Mouse (Mus musculus) myocyte (in vitro differentiated cells): ENCODE measurements at regions not wholly inside any gene's neighbourhood (a gene's known extent, or its start where the extent isn't known, plus 50 kb on each side); places are given as distances from the start of the nearest gene placed in this dataset.
A peak's percentile ranks its signal among the peaks of the same experiment; 100 is the strongest.

ENCODE experiments used
- H3K27me3 ChIP-seq: one replicate; pipeline ENCODE4 v1.6.1; 2011; ENCODE audit not compliant: control insufficient read depth, insufficient read depth, insufficient read length
- H3K36me3 ChIP-seq: one replicate; pipeline ENCODE4 v1.6.1; 2011; ENCODE audit not compliant: control insufficient read depth, insufficient read depth
- H3K4me2 ChIP-seq: one replicate; pipeline ENCODE4 v1.6.1; 2011; ENCODE audit warnings: low read depth, control low read depth
- H3K4me3 ChIP-seq: one replicate; pipeline ENCODE4 v1.5.1; 2011; ENCODE audit warnings: mild to moderate bottlenecking, control low read depth, moderate library complexity
- H3K79me2 ChIP-seq: one replicate; pipeline ENCODE4 v1.6.1; 2011; ENCODE audit not compliant: control insufficient read depth, insufficient read depth
- H3ac ChIP-seq: one replicate; pipeline ENCODE4 v1.6.1; 2011; ENCODE audit not compliant: control insufficient read depth, insufficient read length
- CEBPB ChIP-seq: IDR thresholded peaks from 2 replicates; pipeline ENCODE4 v1.6.1; 2011; ENCODE audit warnings: mild to moderate bottlenecking, moderate library complexity; ENCODE audit not compliant: poor library complexity, insufficient read depth, severe bottlenecking
- E2F4 ChIP-seq: IDR thresholded peaks from one replicate; pipeline ENCODE4 v1.6.1; 2011; ENCODE audit warnings: mild to moderate bottlenecking, control low read depth, moderate library complexity; ENCODE audit not compliant: insufficient read depth
- MAX ChIP-seq: IDR thresholded peaks from one replicate; pipeline ENCODE4 v1.6.1; 2011; ENCODE audit warnings: low read depth, mild to moderate bottlenecking, control low read depth
- MYOD1 ChIP-seq, 3 experiments: IDR thresholded peaks; one replicate each; pipeline ENCODE4 v1.6.1; 2011; ENCODE audit warnings: control low read depth in 2 of 3, low read depth in 2 of 3, mild to moderate bottlenecking in 2 of 3, moderate library complexity in 1 of 3; ENCODE audit not compliant: insufficient read length in 2 of 3, control insufficient read depth in 1 of 3
- MYOG ChIP-seq, 3 experiments: IDR thresholded peaks; one replicate each; pipeline ENCODE4 v1.6.1; 2011; ENCODE audit warnings: control low read depth in 2 of 3, low read depth in 2 of 3, mild to moderate bottlenecking in 2 of 3; ENCODE audit not compliant: insufficient read length in 2 of 3, control insufficient read depth in 1 of 3, insufficient read depth in 1 of 3
- POLR2A ChIP-seq: IDR thresholded peaks from one replicate; pipeline ENCODE4 v1.6.1; 2011; ENCODE audit warnings: low read depth, mild to moderate bottlenecking, control low read depth, moderate library complexity; ENCODE audit not compliant: insufficient read length
- POLR2AphosphoS2 ChIP-seq: IDR thresholded peaks from one replicate; pipeline ENCODE4 v1.6.1; 2011; ENCODE audit warnings: low read depth, control low read depth; ENCODE audit not compliant: insufficient read length
- REST ChIP-seq: IDR thresholded peaks from one replicate; pipeline ENCODE4 v1.6.1; 2011; ENCODE audit warnings: mild to moderate bottlenecking, control low read depth, moderate library complexity; ENCODE audit not compliant: insufficient read depth, insufficient read length
- SRF ChIP-seq: IDR thresholded peaks from one replicate; pipeline ENCODE4 v1.6.1; 2011; ENCODE audit warnings: low read depth; ENCODE audit not compliant: control insufficient read depth, insufficient read length
- TCF12 ChIP-seq: IDR thresholded peaks from one replicate; pipeline ENCODE4 v1.6.1; 2011; ENCODE audit warnings: mild to moderate bottlenecking, control low read depth; ENCODE audit not compliant: poor library complexity, insufficient read depth, severe bottlenecking
- TCF3 ChIP-seq: IDR thresholded peaks from one replicate; pipeline ENCODE4 v1.6.1; 2011; ENCODE audit warnings: low read depth, control low read depth; ENCODE audit not compliant: insufficient read length
- USF1 ChIP-seq: IDR thresholded peaks from one replicate; pipeline ENCODE4 v1.6.1; 2011; ENCODE audit warnings: low read depth, mild to moderate bottlenecking, control low read depth, moderate library complexity

DNA sequence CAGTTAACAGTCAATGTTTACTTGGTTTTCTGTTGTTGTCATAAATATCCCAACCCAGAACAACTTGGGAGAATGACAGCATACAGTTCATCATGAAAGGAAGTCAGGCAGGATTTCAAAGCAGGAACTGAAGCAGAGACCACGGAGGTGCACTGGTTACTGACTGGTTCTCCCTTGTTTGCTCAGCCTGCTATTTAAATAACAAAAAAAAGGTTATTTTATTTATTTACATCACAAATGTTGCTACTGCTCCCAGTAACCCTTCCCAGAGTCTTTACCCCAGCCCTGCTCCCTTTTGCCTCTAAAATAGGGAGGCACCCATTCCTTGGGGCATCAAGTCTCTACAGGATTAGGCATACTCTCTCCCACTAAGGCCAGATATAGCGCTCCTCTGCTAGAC, 461.8 kb upstream of the Slc8a1 start:
- Histone ChIP-seq H3K79me2 (no peaks in the 10 kb centered on the region), H3K4me3 (no peak overlapping the region), H3K27me3 (no peaks in the 10 kb centered on the region), H3K4me2 (no peak overlapping the region), H3ac (no peak overlapping the region), H3K36me3 (no peaks in the 10 kb centered on the region)
- TF ChIP-seq TCF12 (no peak), REST (no peak), POLR2AphosphoS2 (no peak), MYOG (IDR thresholded peaks at IDR 0.05; ENCODE audit: control insufficient read depth in 1 of 3, insufficient read depth in 1 of 3, insufficient read length in 2 of 3, low read depth in 2 of 3) (no peak), CEBPB (no peak), POLR2A (no peak), TCF3 (no peak), E2F4 (no peak), MYOD1 (IDR thresholded peaks at IDR 0.05; ENCODE audit: control insufficient read depth in 1 of 3, insufficient read length in 2 of 3, low read depth in 2 of 3) (no peak), USF1 (no peak), MAX (no peak), SRF (no peak)

DNA sequence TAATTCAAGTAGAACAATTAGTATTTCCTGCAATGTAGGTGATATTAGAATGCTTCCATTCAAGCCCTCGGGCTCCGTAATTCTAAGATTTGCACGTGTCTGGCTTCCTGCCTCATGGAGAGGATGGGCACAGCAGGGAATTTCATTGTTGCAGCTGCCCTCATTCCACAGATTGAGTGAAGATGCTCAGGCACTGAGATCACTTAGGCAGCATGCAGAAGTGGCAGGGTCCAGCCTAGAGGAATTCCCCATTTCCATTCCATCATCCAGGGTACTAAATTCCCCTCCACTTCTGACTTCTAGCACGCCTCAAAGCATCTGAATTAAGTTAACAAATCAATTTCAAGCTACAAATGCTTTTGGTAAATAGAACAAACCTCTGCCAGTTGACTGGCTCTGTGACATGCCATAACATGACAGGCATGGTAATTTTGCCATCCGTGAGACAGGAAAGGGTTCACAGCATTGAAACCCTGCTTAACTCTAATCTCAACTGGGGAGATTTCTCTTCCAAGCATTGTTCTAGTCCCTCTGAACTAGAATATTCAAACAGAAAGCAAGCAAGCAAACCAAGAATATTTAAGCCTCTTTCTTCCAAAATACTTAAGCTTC, 461.0 kb upstream of the Slc8a1 start:
- H3K79me2 ChIP-seq = no peaks in the 10 kb centered on the region
- H3K4me3 ChIP-seq = no peak overlapping the region
- H3K27me3 ChIP-seq = no peaks in the 10 kb centered on the region
- no peak overlapping the region for H3K4me2 ChIP-seq
- no peak overlapping the region for H3ac ChIP-seq
- no peak for TF ChIP-seq TCF3
- peak in 1 of 3 experiments; percentile 6 for TF ChIP-seq MYOG (IDR thresholded peaks at IDR 0.05; ENCODE audit: control insufficient read depth in 1 of 3, insufficient read depth in 1 of 3, insufficient read length in 2 of 3, low read depth in 2 of 3)
- H3K36me3 ChIP-seq = no peaks in the 10 kb centered on the region

DNA sequence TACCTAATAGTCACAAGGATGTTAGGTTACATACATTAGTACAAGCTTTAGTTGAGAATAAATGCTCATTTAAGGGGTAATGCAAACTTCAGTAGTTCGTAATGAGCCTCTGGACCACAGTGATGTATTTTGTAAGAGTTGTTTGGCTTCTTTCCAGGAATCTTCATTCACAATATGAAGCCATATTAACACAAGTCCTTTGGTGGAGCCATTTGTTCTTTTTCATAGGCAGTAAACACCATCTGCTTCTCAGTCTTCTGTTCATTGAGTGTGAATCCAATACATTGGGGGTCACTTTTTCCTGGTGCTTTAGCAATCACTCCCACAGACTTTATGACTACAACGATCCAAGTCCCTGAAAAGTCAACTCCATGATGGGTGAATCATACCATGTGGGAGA, 446.1 kb upstream of the Slc8a1 start:
- Histone ChIP-seq H3ac (no peak overlapping the region), H3K79me2 (no peaks in the 10 kb centered on the region), H3K4me3 (no peak overlapping the region), H3K27me3 (no peaks in the 10 kb centered on the region), H3K36me3 (no peaks in the 10 kb centered on the region), H3K4me2 (no peak overlapping the region)
- TF ChIP-seq MAX = no peak
- no peak for TF ChIP-seq POLR2AphosphoS2
- TF ChIP-seq TCF3 = no peak
- TF ChIP-seq POLR2A = no peak
- TF ChIP-seq USF1 = no peak
- no peak for TF ChIP-seq SRF
- no peak for TF ChIP-seq CEBPB

DNA sequence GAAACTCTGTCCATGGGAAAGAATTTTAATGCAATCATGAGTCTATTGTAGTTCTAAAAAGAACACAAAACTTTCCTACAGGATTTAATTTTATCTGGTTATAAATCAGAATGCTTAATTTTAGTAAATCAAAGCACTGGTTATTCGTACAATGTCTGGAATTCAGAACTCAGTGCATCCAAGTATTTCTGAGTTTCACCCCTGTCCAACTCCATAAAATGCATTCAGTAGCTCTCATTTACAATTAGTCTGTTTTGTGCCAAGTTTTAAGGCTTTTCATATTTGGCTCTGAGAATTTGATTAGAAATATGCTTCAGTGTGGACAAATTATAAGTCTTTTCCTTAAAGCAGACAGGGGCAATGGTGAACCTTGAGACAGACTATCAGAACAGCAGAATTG, 433.0 kb upstream of the Slc8a1 start:
- H3K36me3 ChIP-seq = no peaks in the 10 kb centered on the region
- no peak overlapping the region for H3ac ChIP-seq
- no peak overlapping the region for H3K4me2 ChIP-seq
- no peaks in the 10 kb centered on the region for H3K27me3 ChIP-seq
- H3K4me3 ChIP-seq = no peak overlapping the region
- TF ChIP-seq SRF (no peak), CEBPB (no peak), POLR2A (no peak), TCF3 (no peak), USF1 (no peak), MYOD1 (IDR thresholded peaks at IDR 0.05; ENCODE audit: control insufficient read depth in 1 of 3, insufficient read length in 2 of 3, low read depth in 2 of 3) (no peak), TCF12 (no peak), POLR2AphosphoS2 (no peak), MYOG (IDR thresholded peaks at IDR 0.05; ENCODE audit: control insufficient read depth in 1 of 3, insufficient read depth in 1 of 3, insufficient read length in 2 of 3, low read depth in 2 of 3) (no peak), REST (no peak), E2F4 (no peak), MAX (no peak)
- H3K79me2 ChIP-seq = no peaks in the 10 kb centered on the region

DNA sequence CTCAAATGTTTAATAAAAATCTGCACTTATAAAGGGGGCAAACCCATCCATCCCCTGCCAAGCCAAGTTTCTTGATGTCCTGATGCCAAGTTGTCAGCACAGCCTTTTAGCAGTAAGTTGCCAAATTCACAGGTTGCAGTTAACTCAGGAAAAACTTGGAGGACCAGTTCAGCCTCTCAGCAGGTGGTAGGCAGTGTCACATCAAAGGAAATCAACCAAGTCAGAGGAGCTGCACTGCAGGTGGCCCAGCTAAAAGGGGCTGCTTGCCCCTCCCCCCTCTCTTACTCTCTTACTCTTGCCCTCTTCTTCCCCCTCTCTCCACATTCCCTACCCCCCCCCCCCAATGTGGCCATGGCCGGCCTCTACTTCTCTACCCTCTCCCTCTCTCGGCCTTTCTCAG, 415.3 kb upstream of the Slc8a1 start:
- Histone ChIP-seq H3K36me3 (no peaks in the 10 kb centered on the region), H3ac (no peak overlapping the region), H3K27me3 (no peaks in the 10 kb centered on the region), H3K4me2 (no peak overlapping the region), H3K79me2 (no peaks in the 10 kb centered on the region), H3K4me3 (no peak overlapping the region)
- no peak for TF ChIP-seq TCF3
